Comparison of ENCODE assay signal across 22 mouse cellular contexts in genomic region chr12:80470206-80470605, GRCm38 (mm10). TPM values are rescaled to one million over a fixed set of nuclear protein-coding genes. Genes with fewer than 3 reads are reported as not detected.
"Had no signal": no experiment of that assay in that cellular context is flagged by ENCODE, and none has a peak within 500 bp of the region (broad histone marks: within the 10 kb centered on the region; RNA-seq: fewer than 3 reads in every experiment).

No protein-coding gene starts in this region.

- DNase-seq: kidney, postnatal 10 days; kidney, postnatal 36 days; layer of hippocampus, postnatal 36 days; left cerebral cortex, postnatal 4 days; liver, postnatal 0 days; lung, embryonic 14.5 days; thymus, adult 2 months; thymus, postnatal 14 days; thymus, postnatal 4 days had no signal

- H3K36me3 ChIP-seq: kidney, embryonic 15.5 days; limb, embryonic 12.5 days; limb, embryonic 15.5 days; midbrain, embryonic 12.5 days; midbrain, embryonic 15.5 days; neural tube, embryonic 12.5 days had no signal

- H3K4me2 ChIP-seq: kidney, embryonic 15.5 days; limb, embryonic 12.5 days; limb, embryonic 15.5 days; liver, embryonic 11.5 days; lung, embryonic 14.5 days; midbrain, embryonic 12.5 days; midbrain, embryonic 15.5 days; neural tube, embryonic 12.5 days had no signal

- H3K27ac ChIP-seq: kidney, embryonic 15.5 days; limb, embryonic 12.5 days; limb, embryonic 15.5 days; liver, embryonic 14.5 days; macrophage; midbrain, embryonic 12.5 days; midbrain, embryonic 15.5 days; neural tube, embryonic 12.5 days; stomach, postnatal 0 days had no signal

- H3K27me3 ChIP-seq: kidney, embryonic 15.5 days; limb, embryonic 12.5 days; limb, embryonic 15.5 days; midbrain, embryonic 12.5 days; midbrain, embryonic 15.5 days; neural tube, embryonic 12.5 days had no signal

- H3K4me3 ChIP-seq: kidney, embryonic 15.5 days; limb, embryonic 12.5 days; limb, embryonic 15.5 days; midbrain, embryonic 12.5 days; midbrain, embryonic 15.5 days; neural tube, embryonic 12.5 days had no signal

- H3K4me1 ChIP-seq: kidney, embryonic 15.5 days; limb, embryonic 12.5 days; limb, embryonic 15.5 days; midbrain, embryonic 12.5 days; midbrain, embryonic 15.5 days; neural tube, embryonic 12.5 days had no signal

- H3K9me3 ChIP-seq: kidney, embryonic 15.5 days; limb, embryonic 12.5 days; limb, embryonic 15.5 days; midbrain, embryonic 12.5 days; midbrain, embryonic 15.5 days; neural tube, embryonic 12.5 days had no signal

- H3K9ac ChIP-seq: kidney, embryonic 15.5 days; limb, embryonic 12.5 days; limb, embryonic 15.5 days; liver, embryonic 14.5 days; liver, postnatal 0 days; lung, embryonic 14.5 days; midbrain, embryonic 12.5 days; midbrain, embryonic 15.5 days; neural tube, embryonic 12.5 days had no signal

- ATAC-seq: liver, postnatal 0 days; lung, postnatal 0 days; midbrain, embryonic 15.5 days had no signal

RNA-seq across cellular contexts. Expression of gene Galnt16, which starts 47.9 kb away (rescaled TPM):
- total RNA-seq: megakaryocyte, adult 5-6 weeks; neutrophil, adult 5-6 weeks had no signal
- polyA plus RNA-seq: macrophage had no signal
